Mouse (Mus musculus): ENCODE measurements around the gene Slpi.

- TF ChIP-seq POLR2A (IDR thresholded peaks at IDR 0.05; ENCODE audit: borderline replicate concordance, low read depth, low read length) (no peak), CTCF (IDR thresholded peaks at IDR 0.05; ENCODE audit: low read depth, low read length) (no peak)
Observed at GRCm38 (mm10) chr2:164371371-164371770, 17.5 kb downstream of the Slpi start.
